In the genomic region with DNA sequence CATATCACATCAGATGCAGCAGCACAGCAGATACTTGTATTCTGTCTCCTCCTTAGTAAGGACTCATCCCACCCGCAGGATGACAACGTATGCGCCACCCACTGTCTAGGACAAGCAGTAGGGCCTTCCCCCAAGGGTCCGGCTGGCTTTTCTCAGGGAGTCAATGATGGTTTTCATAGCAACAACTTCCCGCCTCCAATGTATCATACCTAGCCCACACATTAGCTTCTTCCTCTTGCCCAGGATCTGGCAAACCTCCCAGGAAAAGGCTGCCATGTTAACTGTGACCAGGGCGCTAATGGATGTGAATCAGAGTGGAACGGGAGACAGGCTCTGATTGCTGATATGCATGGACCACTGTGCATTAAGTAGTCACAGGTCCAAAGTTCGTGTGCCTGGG, we compare ENCODE assay signal across 17 mouse cellular contexts. TPM values are rescaled to one million over a fixed set of nuclear protein-coding genes. Genes with fewer than 3 reads are reported as not detected.
DNase-seq lines count a peak whose midpoint lies in the region; ATAC-seq and TF ChIP-seq lines count a peak whose summit lies in the region.
"Had no signal": no experiment of that assay in that cellular context is flagged by ENCODE, and none has a peak within 500 bp of the region (broad histone marks: within the 10 kb centered on the region; RNA-seq: fewer than 3 reads in every experiment).

No protein-coding gene starts in this region.

- DNase-seq in heart, postnatal 0 days (ENCODE audit: low spot score), result no peak
- no peak for DNase-seq in heart, postnatal 25 days (ENCODE audit: low spot score)
- DNase-seq in left cerebral cortex, postnatal 25 days (ENCODE audit: low spot score in 2 of 2), result peak; percentile 33 to 58
- DNase-seq in left cerebral cortex, adult 11 months (ENCODE audit: low spot score), result no peak
- DNase-seq in right cerebral cortex, adult 18-20 months, result peak; percentile 39
- DNase-seq in right cerebral cortex, postnatal 4 days, result no peak
- DNase-seq in right cerebral cortex, postnatal 25 days, result peak; percentile 11
- no peak for DNase-seq in layer of hippocampus, adult 8-10 months (ENCODE audit: low spot score in 2 of 2)
- DNase-seq: adrenal gland, postnatal 36 days; cerebellum, adult 11 months; heart, adult 18-20 months; heart, postnatal 10 days; thymus, adult 18-20 months had no signal

- no peak for TF ChIP-seq CTCF in heart, postnatal 0 days (IDR thresholded peaks at IDR 0.05; ENCODE audit: low read depth)

- H3K9me3 ChIP-seq in heart, postnatal 0 days (replicated peaks; ENCODE audit: control insufficient read depth, low read length), result no peaks in the 10 kb centered on the region
- H3K9me3 ChIP-seq: embryonic facial prominence, embryonic 13.5 days; forebrain, embryonic 10.5 days had no signal

- WGBS in heart, postnatal 0 days, result 60% methylated on average over 8 of the region's 8 CpGs

- H3K4me3 ChIP-seq in heart, postnatal 0 days (ENCODE audit: low read depth, low read length), result no peak overlapping the region
- H3K4me3 ChIP-seq: embryonic facial prominence, embryonic 13.5 days; forebrain, embryonic 10.5 days had no signal

- TF ChIP-seq EP300 in heart, postnatal 0 days (IDR thresholded peaks at IDR 0.05; ENCODE audit: low read depth), result no peak

- peak overlapping the region; percentile 89; the same call in 1 of the 2 replicates for H3K27ac ChIP-seq in heart, postnatal 0 days (ENCODE audit: low read depth)
- H3K27ac ChIP-seq: forebrain, embryonic 10.5 days; liver, embryonic 14.5 days had no signal

- intact Hi-C loops in heart, postnatal 25 days (cut with DNase I), result no loop called here
- intact Hi-C loops in left cerebral cortex, postnatal 25 days (cut with DNase I), result no loop called here

- no peaks in the 10 kb centered on the region for H3K27me3 ChIP-seq in heart, postnatal 0 days (ENCODE audit: control insufficient read depth, insufficient read depth, low read length)
- H3K27me3 ChIP-seq: embryonic facial prominence, embryonic 13.5 days had no signal

- no peak for ATAC-seq in heart, postnatal 0 days (ENCODE audit: insufficient read depth, low read depth)

- peaks cover 16% of the 10 kb centered on the region; the same call in 1 of the 2 replicates for H3K36me3 ChIP-seq in heart, postnatal 0 days (replicated peaks; ENCODE audit: control insufficient read depth, insufficient read depth, low read length)
- H3K36me3 ChIP-seq: embryonic facial prominence, embryonic 13.5 days had no signal

- no peak overlapping the region for H3K9ac ChIP-seq in heart, postnatal 0 days (replicated peaks; ENCODE audit: low read depth, low read length)
- H3K9ac ChIP-seq: embryonic facial prominence, embryonic 13.5 days; liver, embryonic 14.5 days had no signal

- peaks cover 59% of the 10 kb centered on the region for H3K4me1 ChIP-seq in heart, postnatal 0 days (ENCODE audit: control insufficient read depth, insufficient read depth)

- no peak overlapping the region for H3K4me2 ChIP-seq in heart, postnatal 0 days (ENCODE audit: low read depth, low read length)
- H3K4me2 ChIP-seq: embryonic facial prominence, embryonic 13.5 days had no signal

RNA-seq across cellular contexts. Expression of gene Col4a2, which starts 12.2 kb away (rescaled TPM):
- 315 and 329 TPM in 2 replicates for total RNA-seq in heart, postnatal 0 days (2014; rRNA removed; ENCODE audit: low replicate concordance)
- 87.7 and 98.5 TPM in 2 replicates for polyA plus RNA-seq in heart, postnatal 0 days (2015; fragmentation: Nextera tagmentation; extraction: Ambion mirVana)
- total RNA-seq in heart, postnatal 25 days (2021), result 100 to 1,000 TPM; 292 to 338 TPM
- 10 to 100 TPM; 47.5 to 52.4 TPM for total RNA-seq in left cerebral cortex, postnatal 25 days (2021)
- 10 to 100 TPM; 39.6 to 55.5 (median 43.9) TPM for total RNA-seq in layer of hippocampus, adult 8-10 months (2022)

RNA-seq across cellular contexts. Expression of gene Col4a1, which starts 12.2 kb away (rescaled TPM):
- total RNA-seq in heart, postnatal 0 days (2014; rRNA removed; ENCODE audit: low replicate concordance), result 921 and 1,061 TPM in 2 replicates
- 163 and 191 TPM in 2 replicates for polyA plus RNA-seq in heart, postnatal 0 days (2015; fragmentation: Nextera tagmentation; extraction: Ambion mirVana)
- total RNA-seq in heart, postnatal 25 days (2021), result 100 to 1,000 TPM; 537 to 622 TPM
- 10 to 100 TPM; 55.5 to 63.1 TPM for total RNA-seq in left cerebral cortex, postnatal 25 days (2021)
- total RNA-seq in layer of hippocampus, adult 8-10 months (2022), result 10 to 100 TPM; 34.9 to 38.4 (median 36.1) TPM
- total RNA-seq: megakaryocyte-erythroid progenitor cell, adult 5-6 weeks had no signal

Comparison
In these comparisons a context has a peak if more than half of its experiments do, and no peak if none do; other contexts are left out.
1. DNase-seq: peak in left cerebral cortex, postnatal 25 days (2 of 2), right cerebral cortex, adult 18-20 months (single experiment) and right cerebral cortex, postnatal 25 days (single experiment); none in heart, postnatal 0 days (single experiment), heart, postnatal 25 days (single experiment), left cerebral cortex, adult 11 months (single experiment), right cerebral cortex, postnatal 4 days (single experiment) and layer of hippocampus, adult 8-10 months (0 of 2).
2. RNA of gene Col4a1, which starts 12.2 kb away (total RNA-seq): 921 to 1,061 TPM in heart, postnatal 0 days and 537 to 622 TPM in heart, postnatal 25 days; 55.5 to 63.1 TPM in left cerebral cortex, postnatal 25 days and 34.9 to 38.4 TPM in layer of hippocampus, adult 8-10 months; every median in the first group is over 4 times any median in the second.